Mouse (Mus musculus) adrenal gland, postnatal 0 days (tissue): ENCODE results near the gene Agap3. TPM values are rescaled to one million over a fixed set of nuclear protein-coding genes. Genes with fewer than 3 reads are reported as not detected.

Experiments used
- polyA plus RNA-seq: library from polyadenylated mRNA; unstranded; fragments of >200 nt; fragmentation: Nextera tagmentation; extraction: Ambion mirVana; gene quantifications from 2 replicates; pipeline ENCODE4 v1.2.1, GENCODE M21; 2015

Gene Agap3
- 32.3 TPM in 2 replicates for polyA plus RNA-seq

GRCm38 (mm10) chr5:24452030-24452690, at the start of gene Agap3:
Gene Agap3 (plus strand): TSS chr5:24452177.

GRCm38 (mm10) chr5:24413042-24413693, 38.8 kb upstream of the Agap3 start, which contains the start of gene Asic3:
Gene Asic3 (plus strand): TSS chr5:24413392.

GRCm38 (mm10) chr5:24423129-24424003, 28.6 kb upstream of the Agap3 start, which contains the start of the genes Cdk5 and Slc4a2:
Gene Cdk5 (minus strand): TSS chr5:24423530.
Gene Slc4a2 (plus strand): TSS chr5:24423837.

GRCm38 (mm10) chr5:24444746-24445427, 7.1 kb upstream of the Agap3 start, which contains the start of gene Fastk:
Gene Fastk (minus strand): TSS chr5:24445287.

GRCm38 (mm10) chr5:24447624-24448298, 4.2 kb upstream of the Agap3 start, which contains the start of gene Tmub1:
Gene Tmub1 (minus strand): TSS chr5:24447854.

GRCm38 (mm10) chr5:24526889-24527230, 74.9 kb downstream of the Agap3 start, which contains the start of gene Gbx1:
Gene Gbx1 (minus strand): TSS chr5:24527202.

GRCm38 (mm10) chr5:24540387-24541143, 88.6 kb downstream of the Agap3 start, which contains the start of gene Asb10:
Gene Asb10 (minus strand): TSS chr5:24540978.

Other genes starting within 250 kb of the Agap3 start
- 7.7 and 11.6 TPM in 2 replicates for gene Kcnh2, start 100.6 kb upstream of the Agap3 start, polyA plus RNA-seq
- 2.4 and 3.8 TPM in 2 replicates for gene Nos3, start 87.4 kb upstream of the Agap3 start, polyA plus RNA-seq
- gene Atg9b, start 60.0 kb upstream of the Agap3 start, polyA plus RNA-seq, result 0.52 and 0.80 TPM in 2 replicates
- 23.5 and 43.7 TPM in 2 replicates for gene Abcb8, start 58.5 kb upstream of the Agap3 start, polyA plus RNA-seq
- 0.18 TPM in 1 of 2 replicates, not detected in the other for gene Asic3, start 38.8 kb upstream of the Agap3 start, polyA plus RNA-seq
- gene Cdk5, start 28.6 kb upstream of the Agap3 start, polyA plus RNA-seq, result 45.8 and 46.7 TPM in 2 replicates
- gene Slc4a2, start 28.3 kb upstream of the Agap3 start, polyA plus RNA-seq, result 12.8 and 17.3 TPM in 2 replicates
- 61.0 and 77.2 TPM in 2 replicates for gene Fastk, start 6.9 kb upstream of the Agap3 start, polyA plus RNA-seq
- gene Tmub1, start 4.3 kb upstream of the Agap3 start, polyA plus RNA-seq, result 16.0 and 18.8 TPM in 2 replicates
- gene Gbx1, start 75.0 kb downstream of the Agap3 start, polyA plus RNA-seq, result 0.05 TPM in 1 of 2 replicates, not detected in the other
- gene Asb10, start 88.8 kb downstream of the Agap3 start, polyA plus RNA-seq, result 0.47 and 1.9 TPM in 2 replicates
- gene 4931409K22Rik, start 104.6 kb downstream of the Agap3 start, polyA plus RNA-seq, result 0.06 TPM in 1 of 2 replicates, not detected in the other
- gene Abcf2, start 125.3 kb downstream of the Agap3 start, polyA plus RNA-seq, result 36.0 and 57.3 TPM in 2 replicates
- 21.4 and 39.4 TPM in 2 replicates for gene Chpf2, start 134.6 kb downstream of the Agap3 start, polyA plus RNA-seq
- gene Smarcd3, start 172.2 kb downstream of the Agap3 start, polyA plus RNA-seq, result 14.8 and 15.4 TPM in 2 replicates
- 32.9 and 48.7 TPM in 2 replicates for gene Nub1, start 233.4 kb downstream of the Agap3 start, polyA plus RNA-seq